Mouse (Mus musculus) C2C12 (cell line): ENCODE data around the gene Xylt2. TPM values are rescaled to one million over a fixed set of nuclear protein-coding genes. Genes with fewer than 3 reads are reported as not detected.

Experiments
- H3K27me3 ChIP-seq: one replicate; pipeline ENCODE4 v1.6.1; 2011; ENCODE audit not compliant: control insufficient read depth, insufficient read depth, insufficient read length
- H3K36me3 ChIP-seq: one replicate; pipeline ENCODE4 v1.6.1; 2011; ENCODE audit not compliant: control insufficient read depth, insufficient read depth
- H3K4me3 ChIP-seq: one replicate; pipeline ENCODE4 v1.5.1; 2011; ENCODE audit warnings: mild to moderate bottlenecking, control low read depth; ENCODE audit not compliant: poor library complexity, insufficient read depth, severe bottlenecking
- H3K79me2 ChIP-seq: one replicate; pipeline ENCODE4 v1.6.1; 2011; ENCODE audit not compliant: control insufficient read depth, insufficient read depth
- H3K79me3 ChIP-seq: one replicate; pipeline ENCODE4 v1.6.1; 2011; ENCODE audit warnings: low read depth, control low read depth
- H3ac ChIP-seq: one replicate; pipeline ENCODE3; 2011; ENCODE audit warnings: low read depth; ENCODE audit not compliant: control insufficient read depth, insufficient read length
- CEBPB ChIP-seq: IDR thresholded peaks from one replicate; pipeline ENCODE4 v1.6.1; 2011; ENCODE audit warnings: low read depth, mild to moderate bottlenecking, control low read depth, moderate library complexity
- CTCF ChIP-seq: IDR thresholded peaks from one replicate; pipeline ENCODE4 v1.5.1; 2011; ENCODE audit not compliant: control insufficient read depth, insufficient read depth, insufficient read length
- FOSL1 ChIP-seq: IDR thresholded peaks from one replicate; pipeline ENCODE4 v1.8.0; 2011; ENCODE audit warnings: mild to moderate bottlenecking, low read length; ENCODE audit not compliant: poor library complexity, insufficient read depth, severe bottlenecking
- MAX ChIP-seq: IDR thresholded peaks from one replicate; pipeline ENCODE4 v1.6.1; 2011; ENCODE audit warnings: mild to moderate bottlenecking, control low read depth
- MYOD1 ChIP-seq: IDR thresholded peaks from one replicate; pipeline ENCODE4 v1.6.1; 2011; ENCODE audit warnings: low read depth; ENCODE audit not compliant: control insufficient read depth, insufficient read length
- MYOG ChIP-seq: IDR thresholded peaks from one replicate; pipeline ENCODE4 v1.6.1; 2011; ENCODE audit not compliant: control insufficient read depth, insufficient read length; ENCODE audit errors: extremely low read depth
- USF1 ChIP-seq: IDR thresholded peaks from one replicate; pipeline ENCODE4 v1.6.1; 2011; ENCODE audit warnings: low read depth, mild to moderate bottlenecking, control low read depth, moderate library complexity
- polyA plus RNA-seq: library from polyadenylated mRNA; unstranded; fragments of >200 nt; fragmentation: generic; extraction: Trizol; gene quantifications from one replicate; pipeline ENCODE4 v1.2.1, GENCODE M21; 2012; ENCODE audit warnings: missing spikeins

The Xylt2 gene
- polyA plus RNA-seq, 1 experiment = 10.4 TPM

- H3ac ChIP-seq = no peak overlapping the region
- peaks cover 2% of the 10 kb centered on the region for H3K79me3 ChIP-seq
- H3K79me2 ChIP-seq = no peaks in the 10 kb centered on the region
- no peak overlapping the region for H3K4me3 ChIP-seq
- H3K27me3 ChIP-seq = no peaks in the 10 kb centered on the region
- no peak for TF ChIP-seq CTCF
- TF ChIP-seq CEBPB = no peak
- TF ChIP-seq MYOG = no peak
- no peak for TF ChIP-seq MYOD1
- TF ChIP-seq USF1 = no peak
- no peak for TF ChIP-seq FOSL1
- peaks cover 78% of the 10 kb centered on the region for H3K36me3 ChIP-seq
Measured at GRCm38 (mm10) chr11:94644461-94645219, 32.7 kb downstream of the Xylt2 start.

DNA sequence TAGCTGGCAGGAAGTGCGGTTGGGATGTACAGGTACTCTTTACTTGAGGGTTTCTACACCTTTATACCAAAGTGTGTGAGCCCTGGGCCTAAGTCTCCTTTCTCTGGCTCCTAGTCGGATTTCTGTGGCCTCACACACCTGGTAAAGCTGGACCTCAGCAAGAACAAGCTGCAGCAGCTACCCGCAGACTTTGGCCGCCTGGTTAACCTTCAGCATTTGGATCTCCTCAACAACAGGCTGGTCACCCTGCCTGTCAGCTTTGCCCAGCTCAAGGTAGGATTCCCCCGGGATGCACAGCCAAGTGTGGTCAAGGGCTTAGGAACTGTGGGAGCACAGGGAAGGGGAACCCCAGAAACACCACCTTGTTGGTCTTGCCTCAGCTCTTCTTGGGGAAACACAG, 42.9 kb downstream of the Xylt2 start:
- TF ChIP-seq MYOG = no peak
- TF ChIP-seq MYOD1 = no peak
- TF ChIP-seq FOSL1 = no peak
- no peak for TF ChIP-seq MAX
- TF ChIP-seq USF1 = no peak
- no peak for TF ChIP-seq CTCF
- TF ChIP-seq CEBPB = no peak
- H3K79me3 ChIP-seq = peaks cover 59% of the 10 kb centered on the region
- H3K36me3 ChIP-seq = peaks cover 79% of the 10 kb centered on the region
- H3K4me3 ChIP-seq = no peak overlapping the region
- H3K27me3 ChIP-seq = no peaks in the 10 kb centered on the region
- peaks cover 87% of the 10 kb centered on the region for H3K79me2 ChIP-seq
- H3ac ChIP-seq = no peak overlapping the region

DNA sequence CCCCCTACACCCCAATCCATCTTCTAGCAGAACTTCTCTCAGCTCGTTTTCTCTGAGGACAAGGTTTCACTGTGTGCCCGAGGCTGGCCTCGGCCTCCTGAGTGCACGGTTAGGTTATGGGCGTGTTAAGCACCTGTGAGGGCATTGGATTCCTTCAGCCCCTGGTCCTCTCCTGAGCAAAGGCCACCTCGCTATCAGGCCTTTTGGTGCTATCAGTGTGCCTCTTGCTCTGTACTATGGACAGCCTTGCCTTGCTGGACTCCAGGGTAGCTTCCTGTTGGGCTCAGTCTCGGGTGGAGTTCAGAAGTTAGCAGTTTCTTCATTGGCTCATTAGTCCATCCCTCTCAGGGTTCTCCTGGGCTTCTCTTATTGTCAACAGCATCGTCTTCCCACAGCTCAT, 44.3 kb downstream of the Xylt2 start:
- peaks cover 85% of the 10 kb centered on the region for H3K79me2 ChIP-seq
- H3K36me3 ChIP-seq = peaks cover 65% of the 10 kb centered on the region
- peaks cover 58% of the 10 kb centered on the region for H3K79me3 ChIP-seq
- H3K27me3 ChIP-seq = no peaks in the 10 kb centered on the region
- H3K4me3 ChIP-seq = no peak overlapping the region
- TF ChIP-seq MAX = no peak
- TF ChIP-seq CEBPB = no peak
- TF ChIP-seq FOSL1 = no peak
- no peak for TF ChIP-seq CTCF
- no peak for TF ChIP-seq MYOG
- no peak for TF ChIP-seq MYOD1
- TF ChIP-seq USF1 = no peak
- H3ac ChIP-seq = no peak overlapping the region

GRCm38 (mm10) chr11:94631969-94632368, 45.3 kb downstream of the Xylt2 start:
- Histone ChIP-seq H3K27me3 (no peaks in the 10 kb centered on the region), H3K4me3 (no peak overlapping the region), H3K36me3 (peaks cover 55% of the 10 kb centered on the region), H3K79me3 (peaks cover 55% of the 10 kb centered on the region), H3ac (no peak overlapping the region), H3K79me2 (peaks cover 75% of the 10 kb centered on the region)
- TF ChIP-seq MYOD1 (no peak), MAX (no peak), CTCF (no peak), FOSL1 (no peak), CEBPB (no peak), MYOG (no peak), USF1 (no peak)

DNA sequence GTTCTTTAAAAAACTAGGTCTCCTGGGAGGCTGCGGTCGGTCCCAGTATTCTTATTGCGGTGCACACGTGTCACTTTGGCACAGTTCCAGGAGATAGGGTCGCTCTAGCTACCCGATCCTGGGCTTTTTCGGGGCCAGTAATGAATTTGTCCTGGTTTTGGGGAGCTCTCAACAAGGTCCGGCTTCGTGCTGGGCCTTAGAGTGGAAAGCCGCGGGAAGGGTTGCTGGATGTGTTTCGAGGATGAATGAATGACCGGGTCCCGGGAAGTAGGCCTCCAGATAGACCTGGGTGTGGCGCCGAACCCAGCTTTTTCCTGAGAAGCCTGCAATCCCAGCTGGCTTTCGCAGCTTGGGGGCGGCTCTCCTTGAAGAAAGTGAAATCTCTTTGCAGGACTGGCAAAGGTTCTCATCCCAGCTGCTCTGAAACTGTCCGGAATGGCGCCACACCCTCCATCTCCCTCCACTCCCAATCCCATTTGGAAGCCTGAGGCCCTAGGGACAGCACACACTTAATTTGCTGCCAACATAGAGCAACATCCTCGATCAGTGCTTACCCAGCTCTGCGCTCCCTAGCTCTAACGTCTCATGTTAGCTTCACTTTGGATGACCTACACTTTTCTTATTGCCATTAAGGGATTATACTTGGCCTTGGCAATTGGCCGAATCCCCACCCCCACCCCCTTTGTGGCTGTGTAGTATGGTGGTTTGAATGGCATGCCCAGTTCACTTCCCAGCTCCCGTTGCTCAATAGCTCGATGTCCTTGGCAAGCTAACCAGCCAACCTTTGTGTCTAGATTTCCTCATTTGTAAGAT, 46.9 kb downstream of the Xylt2 start:
- peak overlapping the region; percentile 100 for H3K4me3 ChIP-seq
- H3K79me3 ChIP-seq = peaks cover 47% of the 10 kb centered on the region
- peaks cover 39% of the 10 kb centered on the region for H3K36me3 ChIP-seq
- H3K27me3 ChIP-seq = no peaks in the 10 kb centered on the region
- H3K79me2 ChIP-seq = peaks cover 59% of the 10 kb centered on the region
- peak overlapping the region; percentile 96 for H3ac ChIP-seq
- no peak for TF ChIP-seq CTCF
- no peak for TF ChIP-seq FOSL1
- TF ChIP-seq CEBPB = peak; percentile 70
- TF ChIP-seq MYOG = no peak
- no peak for TF ChIP-seq MYOD1
- TF ChIP-seq USF1 = peak; percentile 49
- peak; percentile 72 for TF ChIP-seq MAX

DNA sequence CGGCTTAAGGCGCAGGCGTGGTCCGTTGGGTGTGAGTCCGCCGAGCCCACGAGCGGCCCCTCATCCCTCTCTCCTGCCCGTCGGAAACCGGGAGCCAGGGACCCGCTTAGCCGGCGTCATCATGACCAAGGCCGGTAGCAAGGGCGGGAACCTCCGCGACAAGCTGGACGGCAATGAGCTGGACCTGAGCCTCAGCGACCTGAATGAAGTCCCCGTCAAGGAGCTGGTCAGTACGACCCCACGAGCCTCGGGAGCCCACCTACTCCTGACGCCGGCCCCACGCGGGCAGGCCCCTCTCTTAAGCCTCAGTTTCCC, 47.5 kb downstream of the Xylt2 start:
- H3K79me3 ChIP-seq = peaks cover 44% of the 10 kb centered on the region
- H3K4me3 ChIP-seq = peak overlapping the region; percentile 100
- no peaks in the 10 kb centered on the region for H3K27me3 ChIP-seq
- peak overlapping the region; percentile 96 for H3ac ChIP-seq
- peaks cover 53% of the 10 kb centered on the region for H3K79me2 ChIP-seq
- H3K36me3 ChIP-seq = peaks cover 33% of the 10 kb centered on the region
- TF ChIP-seq CEBPB (no peak), FOSL1 (no peak), MYOG (no peak), MYOD1 (no peak), MAX (no peak), USF1 (no peak), CTCF (no peak)
